Mouse (Mus musculus): ENCODE results near the gene Olfr1495.

DNA sequence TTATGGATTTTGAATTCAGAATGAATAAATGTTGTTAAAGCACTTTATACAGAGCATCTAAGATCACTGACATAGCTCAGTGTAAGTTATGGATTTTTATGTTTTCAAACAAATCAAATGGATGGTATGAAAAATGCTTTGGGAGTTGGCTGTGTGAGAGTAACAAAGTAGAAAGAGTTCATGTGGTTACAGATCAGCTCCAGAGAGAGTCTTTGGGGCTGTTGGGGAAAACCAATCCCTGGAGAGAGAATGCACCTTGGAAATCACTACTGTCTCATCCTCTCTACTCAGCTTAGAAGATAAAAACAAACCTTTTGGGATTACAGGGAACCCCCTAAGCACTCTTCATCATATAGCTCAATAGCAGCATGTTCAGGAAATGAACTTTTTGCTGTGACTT, 54.9 kb downstream of the Olfr1495 start, which contains the start of gene Olfr1499:
- no peak for TF ChIP-seq CTCF (IDR thresholded peaks at IDR 0.05; ENCODE audit: low read depth, low read length)
- TF ChIP-seq POLR2A (IDR thresholded peaks at IDR 0.05; ENCODE audit: extremely low read depth, insufficient read depth, low read length): no peak

Measured in liver, adult 2 months (tissue).